Mouse (Mus musculus): ENCODE measurements around the gene Olfr1501. TPM values are rescaled to one million over a fixed set of nuclear protein-coding genes. Genes with fewer than 3 reads are reported as not detected.
A peak's percentile ranks its signal among the peaks of the same experiment; 100 is the strongest.
"Not testable (repeated sequence)": the region's sequence is repeated elsewhere in the genome, so short reads cannot be mapped to it uniquely, and the experiment has no call there.

The Olfr1501 gene
- polyA plus RNA-seq, 1 experiment = not detected

GRCm38 (mm10) chr19:13819347-13819746 lies 31.1 kb downstream of the Olfr1501 start, which contains the start of gene Olfr1499:
Gene Olfr1499 (minus strand): TSS chr19:13819447.
- TF ChIP-seq CTCF (IDR thresholded peaks at IDR 0.05; ENCODE audit: low read depth, low read length) = no peak
- no peak within 1 kb of the TSS for H3K27ac ChIP-seq (ENCODE audit: insufficient read depth, low read length)
- no peaks in the 10 kb centered on the region for H3K27me3 ChIP-seq (ENCODE audit: control insufficient read depth, insufficient read depth, low read length, poor library complexity, severe bottlenecking)
- H3K4me1 ChIP-seq (ENCODE audit: control insufficient read depth, insufficient read depth, low read length) = no peaks in the 10 kb centered on the region
- H3K36me3 ChIP-seq (ENCODE audit: control insufficient read depth, insufficient read depth, low read length, poor library complexity, severe bottlenecking) = no peaks in the 10 kb centered on the region
- no peaks in the 10 kb centered on the region for H3K9me3 ChIP-seq (replicated peaks; ENCODE audit: control insufficient read depth, insufficient read depth, low read length, poor library complexity, severe bottlenecking)
- no peak within 1 kb of the TSS for H3K4me3 ChIP-seq (ENCODE audit: low read depth, low read length)
- H3K9ac ChIP-seq (ENCODE audit: low read depth, poor library complexity, severe bottlenecking) = no peak within 1 kb of the TSS

- Histone ChIP-seq H3K4me1 (ENCODE audit: control insufficient read depth, insufficient read depth, low read length) (no peaks in the 10 kb centered on the region), H3K9me3 (replicated peaks; ENCODE audit: control insufficient read depth, insufficient read depth, low read length, poor library complexity, severe bottlenecking) (no peaks in the 10 kb centered on the region), H3K27ac (ENCODE audit: insufficient read depth, low read length) (no peak overlapping the region), H3K27me3 (ENCODE audit: control insufficient read depth, insufficient read depth, low read length, poor library complexity, severe bottlenecking) (no peaks in the 10 kb centered on the region), H3K9ac (ENCODE audit: low read depth, poor library complexity, severe bottlenecking) (no peak overlapping the region), H3K36me3 (ENCODE audit: control insufficient read depth, insufficient read depth, low read length, poor library complexity, severe bottlenecking) (no peaks in the 10 kb centered on the region), H3K4me3 (ENCODE audit: low read depth, low read length) (no peak overlapping the region)
- no peak for TF ChIP-seq EP300 (IDR thresholded peaks at IDR 0.05; ENCODE audit: insufficient read depth, low read depth, low read length)
- no peak for TF ChIP-seq POLR2A (IDR thresholded peaks at IDR 0.05; ENCODE audit: insufficient read depth, low read length)
- TF ChIP-seq CTCF (IDR thresholded peaks at IDR 0.05; ENCODE audit: low read depth, low read length) = no peak
These were observed 31.7 kb downstream of the Olfr1501 start for GRCm38 (mm10) chr19:13818827-13819226.

- no peak for TF ChIP-seq EP300 (IDR thresholded peaks at IDR 0.05; ENCODE audit: insufficient read depth, low read depth, low read length)
- peak; percentile 62 for TF ChIP-seq CTCF (IDR thresholded peaks at IDR 0.05; ENCODE audit: low read depth, low read length)
- no peak for TF ChIP-seq POLR2A (IDR thresholded peaks at IDR 0.05; ENCODE audit: insufficient read depth, low read length)
- Histone ChIP-seq H3K27me3 (ENCODE audit: control insufficient read depth, insufficient read depth, low read length, poor library complexity, severe bottlenecking) (no peaks in the 10 kb centered on the region), H3K27ac (ENCODE audit: insufficient read depth, low read length) (no peak overlapping the region), H3K36me3 (ENCODE audit: control insufficient read depth, insufficient read depth, low read length, poor library complexity, severe bottlenecking) (no peaks in the 10 kb centered on the region), H3K4me1 (ENCODE audit: control insufficient read depth, insufficient read depth, low read length) (no peaks in the 10 kb centered on the region), H3K4me3 (ENCODE audit: low read depth, low read length) (no peak overlapping the region), H3K9me3 (replicated peaks; ENCODE audit: control insufficient read depth, insufficient read depth, low read length, poor library complexity, severe bottlenecking) (peaks cover 7% of the 10 kb centered on the region), H3K9ac (ENCODE audit: low read depth, poor library complexity, severe bottlenecking) (no peak overlapping the region)
These were observed 37.7 kb downstream of the Olfr1501 start for GRCm38 (mm10) chr19:13812823-13813222.

- not testable (repeated sequence) for H3K4me3 ChIP-seq (ENCODE audit: low read depth, low read length); H3K4me1 ChIP-seq (ENCODE audit: control insufficient read depth, insufficient read depth, low read length); H3K27me3 ChIP-seq (ENCODE audit: control insufficient read depth, insufficient read depth, low read length, poor library complexity, severe bottlenecking); H3K27ac ChIP-seq (ENCODE audit: insufficient read depth, low read length); H3K9ac ChIP-seq (ENCODE audit: low read depth, poor library complexity, severe bottlenecking); H3K36me3 ChIP-seq (ENCODE audit: control insufficient read depth, insufficient read depth, low read length, poor library complexity, severe bottlenecking)
- peaks cover 20% of the 10 kb centered on the region for H3K9me3 ChIP-seq (replicated peaks; ENCODE audit: control insufficient read depth, insufficient read depth, low read length, poor library complexity, severe bottlenecking)
These were observed 45.0 kb downstream of the Olfr1501 start for GRCm38 (mm10) chr19:13805486-13805885.

GRCm38 (mm10) chr19:13798102-13798501 lies 52.4 kb downstream of the Olfr1501 start, which contains the start of gene Olfr1497:
Gene Olfr1497 (minus strand): TSS chr19:13798202.
- no peaks in the 10 kb centered on the region for H3K36me3 ChIP-seq (ENCODE audit: control insufficient read depth, insufficient read depth, low read length, poor library complexity, severe bottlenecking)
- H3K27me3 ChIP-seq (ENCODE audit: control insufficient read depth, insufficient read depth, low read length, poor library complexity, severe bottlenecking) = no peaks in the 10 kb centered on the region
- no peak within 1 kb of the TSS for H3K4me3 ChIP-seq (ENCODE audit: low read depth, low read length)
- no peaks in the 10 kb centered on the region for H3K4me1 ChIP-seq (ENCODE audit: control insufficient read depth, insufficient read depth, low read length)
- TF ChIP-seq EP300 (IDR thresholded peaks at IDR 0.05; ENCODE audit: insufficient read depth, low read depth, low read length) (no peak), CTCF (IDR thresholded peaks at IDR 0.05; ENCODE audit: low read depth, low read length) (no peak), POLR2A (IDR thresholded peaks at IDR 0.05; ENCODE audit: insufficient read depth, low read length) (no peak)
- no peak within 1 kb of the TSS for H3K9ac ChIP-seq (ENCODE audit: low read depth, poor library complexity, severe bottlenecking)
- H3K27ac ChIP-seq (ENCODE audit: insufficient read depth, low read length) = no peak within 1 kb of the TSS
- H3K9me3 ChIP-seq (replicated peaks; ENCODE audit: control insufficient read depth, insufficient read depth, low read length, poor library complexity, severe bottlenecking) = no peaks in the 10 kb centered on the region

Other genes with a start within 250 kb of the Olfr1501 start
- not detected in 2 replicates for gene Olfr1487, start 233.3 kb downstream of the Olfr1501 start, polyA plus RNA-seq (2011; ENCODE audit: insufficient read depth, insufficient read length, low read depth, missing spikeins)
- 0.13 TPM in 1 of 2 replicates, not detected in the other for gene Olfr1489, start 219.1 kb downstream of the Olfr1501 start, polyA plus RNA-seq (2011; ENCODE audit: insufficient read depth, insufficient read length, low read depth, missing spikeins)
- gene Olfr1490, start 199.6 kb downstream of the Olfr1501 start, polyA plus RNA-seq (2011; ENCODE audit: insufficient read depth, insufficient read length, low read depth, missing spikeins) = not detected in 2 replicates
- gene Olfr1491, start 153.4 kb downstream of the Olfr1501 start, polyA plus RNA-seq (2011; ENCODE audit: insufficient read depth, insufficient read length, low read depth, missing spikeins) = not detected in 2 replicates
- gene Olfr1493-ps1, start 127.4 kb downstream of the Olfr1501 start, polyA plus RNA-seq (2011; ENCODE audit: insufficient read depth, insufficient read length, low read depth, missing spikeins) = not detected in 2 replicates
- not detected in 2 replicates for gene Olfr1494, start 111.0 kb downstream of the Olfr1501 start, polyA plus RNA-seq (2011; ENCODE audit: insufficient read depth, insufficient read length, low read depth, missing spikeins)
- not detected in 2 replicates for gene Olfr1495, start 86.1 kb downstream of the Olfr1501 start, polyA plus RNA-seq (2011; ENCODE audit: insufficient read depth, insufficient read length, low read depth, missing spikeins)
- gene Olfr1496, start 72.8 kb downstream of the Olfr1501 start, polyA plus RNA-seq (2011; ENCODE audit: insufficient read depth, insufficient read length, low read depth, missing spikeins) = not detected in 2 replicates
- not detected in 2 replicates for gene Olfr1497, start 52.5 kb downstream of the Olfr1501 start, polyA plus RNA-seq (2011; ENCODE audit: insufficient read depth, insufficient read length, low read depth, missing spikeins)
- gene Olfr1499, start 31.2 kb downstream of the Olfr1501 start, polyA plus RNA-seq (2011; ENCODE audit: insufficient read depth, insufficient read length, low read depth, missing spikeins) = not detected in 2 replicates
- gene Olfr1500, start 20.2 kb downstream of the Olfr1501 start, polyA plus RNA-seq (2011; ENCODE audit: insufficient read depth, insufficient read length, low read depth, missing spikeins) = not detected in 2 replicates
- gene Olfr1502, start 11.1 kb upstream of the Olfr1501 start, polyA plus RNA-seq (2011; ENCODE audit: insufficient read depth, insufficient read length, low read depth, missing spikeins) = not detected in 2 replicates
- not detected in 2 replicates for gene Olfr1504, start 47.2 kb upstream of the Olfr1501 start, polyA plus RNA-seq (2011; ENCODE audit: insufficient read depth, insufficient read length, low read depth, missing spikeins)
- gene Olfr1505, start 62.8 kb upstream of the Olfr1501 start, polyA plus RNA-seq (2011; ENCODE audit: insufficient read depth, insufficient read length, low read depth, missing spikeins) = 0.18 TPM in 1 of 2 replicates, not detected in the other

Data from ES-Bruce4 (cell line).